ENCODE assay signal across 8 mouse cellular contexts in the genomic region with DNA sequence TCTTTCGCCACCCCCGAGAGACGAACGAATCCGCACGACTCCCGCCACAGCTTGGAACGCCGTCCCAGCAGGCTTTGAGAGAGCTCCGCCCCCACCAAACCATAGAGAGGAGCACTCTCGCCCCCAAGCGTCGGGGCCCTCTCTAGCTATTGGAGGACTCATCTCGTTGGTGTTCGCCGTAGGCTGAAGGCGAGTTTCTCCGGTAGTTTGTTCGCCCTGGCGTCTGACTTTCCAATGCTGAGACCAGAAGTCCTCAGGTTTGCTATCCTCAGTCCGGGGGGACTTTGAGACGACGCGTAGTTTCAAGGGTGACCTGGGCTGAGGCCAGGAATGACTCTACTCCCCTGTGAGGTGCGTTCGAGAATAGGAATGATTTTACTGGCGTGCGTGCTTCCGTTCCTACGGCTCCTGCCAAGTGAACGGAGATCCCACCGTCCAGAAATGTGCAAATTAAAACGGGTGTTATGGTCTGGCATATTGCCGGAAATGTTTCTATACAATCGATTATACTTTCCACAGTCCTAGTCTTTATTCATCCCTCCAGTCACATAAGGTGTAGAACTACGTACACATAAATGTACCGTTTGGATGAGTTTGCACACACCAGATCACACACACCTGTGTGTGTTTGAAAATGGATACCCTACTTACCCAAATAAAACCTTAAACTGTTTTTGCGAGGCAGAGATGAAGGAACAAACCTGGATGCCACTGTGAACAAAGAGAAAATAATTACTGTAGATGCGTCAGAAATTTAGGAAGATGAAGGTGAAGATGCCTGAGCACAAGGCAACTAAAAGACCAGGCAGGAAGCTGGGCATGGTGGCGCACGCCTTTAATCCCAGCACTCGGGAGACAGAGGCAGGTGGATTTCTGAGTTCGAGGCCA. TPM values are rescaled to one million over a fixed set of nuclear protein-coding genes. Genes with fewer than 3 reads are reported as not detected.
DNase-seq lines count a peak whose midpoint lies in the region; ATAC-seq lines count a peak whose summit lies in the region.

A gene (minus strand): TSS at position 76 of the 888 bp plus-strand sequence.
A gene (plus strand): TSS at position 169 of the 888 bp plus-strand sequence.

- peak; percentile 98 for DNase-seq in NIH3T3 (ENCODE audit: low read depth)
- DNase-seq in cerebellum, postnatal 10 days = peak; percentile 93 to 95
- DNase-seq in frontal cortex, postnatal 10 days (ENCODE audit: low spot score in 2 of 2) = peak; percentile 76 to 84
- DNase-seq in layer of hippocampus, postnatal 14 days (ENCODE audit: low spot score in 2 of 2) = peak; percentile 90 to 92
- peak; percentile 90 for DNase-seq in lung, postnatal 14 days
- DNase-seq in retina, adult 2 months (ENCODE audit: low read depth, low spot score) = peak; percentile 88
- peak; percentile 87 to 89 for DNase-seq in thymus, postnatal 36 days

- no peaks in the 10 kb centered on the region for H3K9me3 ChIP-seq in hindbrain, embryonic 12.5 days (replicated peaks)

- H3K4me2 ChIP-seq in hindbrain, embryonic 12.5 days (replicated peaks) = peak within 1 kb of the TSS; percentile 71

- peak within 1 kb of the TSS; percentile 79 for H3K9ac ChIP-seq in hindbrain, embryonic 12.5 days

- H3K4me3 ChIP-seq in hindbrain, embryonic 12.5 days = peak within 1 kb of the TSS; percentile 78

- H3K4me1 ChIP-seq in hindbrain, embryonic 12.5 days = peaks cover 16% of the 10 kb centered on the region

- peak; percentile 98 for ATAC-seq in hindbrain, embryonic 12.5 days (ENCODE audit: low FRiP score)

- peak within 1 kb of the TSS; percentile 56 for H3K27ac ChIP-seq in hindbrain, embryonic 12.5 days

- no peaks in the 10 kb centered on the region for H3K27me3 ChIP-seq in hindbrain, embryonic 12.5 days

- no peaks in the 10 kb centered on the region for H3K36me3 ChIP-seq in hindbrain, embryonic 12.5 days

- WGBS in hindbrain, embryonic 12.5 days = 5% methylated on average over 43 of the region's 43 CpGs

RNA-seq across cellular contexts. Expression of the first gene that starts in this region (rescaled TPM):
- polyA plus RNA-seq in hindbrain, embryonic 12.5 days (2016; fragmentation: Nextera tagmentation; extraction: Ambion mirVana) = 18.4 and 20.0 TPM in 2 replicates
- 1 to 10 TPM in 1 of 2 experiments, under 1 TPM in 1; 0.85 to 1.4 TPM for total RNA-seq in layer of hippocampus, postnatal 14 days (2021)

RNA-seq across cellular contexts. Expression of the second gene that starts in this region (rescaled TPM):
- polyA plus RNA-seq in hindbrain, embryonic 12.5 days (2016; fragmentation: Nextera tagmentation; extraction: Ambion mirVana) = 8.9 and 9.1 TPM in 2 replicates
- 1 to 10 TPM; 4.1 to 6.9 TPM for total RNA-seq in layer of hippocampus, postnatal 14 days (2021)

Comparison
In these comparisons a context has a peak if more than half of its experiments do, and no peak if none do; other contexts are left out.
1. Peak in every context shown above with its lines: DNase-seq, ATAC-seq, H3K4me3 ChIP-seq and H3K27ac ChIP-seq.